Mouse (Mus musculus) ZHBTc4 (cell line): ENCODE data around the gene Tenm4.
A peak's percentile ranks its signal among the peaks of the same experiment; 100 is the strongest.

ENCODE experiments used
- DNase-seq: peaks from one replicate; pipeline ENCODE4 v3.0.0-alpha.2; 2011; ENCODE audit warnings: low read depth, low spot score

Gene Tenm4

DNA sequence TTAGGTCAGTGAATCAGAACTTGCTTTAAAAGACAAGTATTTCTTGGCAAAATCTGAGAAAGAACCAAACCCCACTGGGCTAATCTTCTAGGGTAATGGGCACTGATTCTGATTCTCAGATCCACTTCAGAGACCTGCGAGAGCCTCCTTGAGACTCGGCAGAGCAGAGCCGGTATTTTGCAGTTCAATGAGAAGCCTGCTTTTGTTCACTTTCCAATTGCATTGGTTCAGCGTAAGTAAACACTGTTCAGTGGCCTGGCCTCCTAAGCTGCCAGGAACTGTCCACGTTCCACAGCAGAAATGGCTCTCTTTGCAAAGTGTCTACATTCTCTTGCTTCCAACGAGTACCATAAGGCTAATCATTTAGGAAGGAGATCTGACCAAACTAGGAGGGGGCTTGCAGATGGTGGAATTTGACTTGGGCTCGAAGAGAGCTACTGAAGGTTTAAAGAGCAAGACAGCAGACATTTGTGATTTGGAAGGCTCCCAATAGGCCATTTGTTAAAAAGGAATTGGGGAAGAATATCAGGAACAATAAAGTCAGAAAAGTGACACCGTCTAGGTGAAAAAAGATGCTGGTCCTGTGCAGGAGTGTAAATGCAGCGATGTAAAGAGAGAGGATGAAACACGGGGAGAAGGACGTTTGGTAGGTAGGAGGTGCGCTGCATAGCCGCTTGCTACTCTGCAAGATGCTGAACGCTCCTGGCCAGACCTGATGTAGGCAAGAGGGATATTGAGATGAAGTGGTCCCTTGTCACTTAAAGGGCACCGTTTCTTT is 636.4 kb downstream of the Tenm4 start:
- DNase-seq, result no peak

DNA sequence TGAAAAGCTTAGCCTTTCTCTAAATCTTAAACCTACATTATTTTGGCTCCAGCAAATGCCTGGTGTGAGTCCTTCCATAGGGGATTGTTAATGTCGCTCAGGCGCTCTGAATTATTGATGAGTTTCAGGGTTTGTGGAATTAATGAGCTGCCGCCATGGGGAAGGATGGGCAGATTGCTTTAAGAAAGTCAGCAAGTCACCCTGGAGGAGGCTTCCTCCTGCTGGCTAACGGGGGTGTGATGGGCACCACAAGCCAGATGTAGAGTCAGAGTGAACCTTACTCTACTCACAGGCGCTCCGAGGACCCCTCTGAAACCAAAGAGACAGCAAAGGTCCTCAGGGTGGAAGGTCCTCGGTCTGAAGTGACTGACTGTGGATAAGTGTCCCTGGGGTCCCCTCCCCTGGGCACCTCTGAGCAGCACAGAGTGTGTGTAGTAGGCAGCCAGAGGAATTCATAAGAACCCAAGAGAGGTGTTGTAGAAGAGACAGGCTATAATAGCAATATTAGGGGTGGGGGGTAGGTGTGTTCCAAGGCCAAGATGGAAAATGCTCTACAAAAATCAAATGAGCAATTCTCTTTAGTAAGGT is 637.1 kb downstream of the Tenm4 start:
- DNase-seq, result no peak

DNA sequence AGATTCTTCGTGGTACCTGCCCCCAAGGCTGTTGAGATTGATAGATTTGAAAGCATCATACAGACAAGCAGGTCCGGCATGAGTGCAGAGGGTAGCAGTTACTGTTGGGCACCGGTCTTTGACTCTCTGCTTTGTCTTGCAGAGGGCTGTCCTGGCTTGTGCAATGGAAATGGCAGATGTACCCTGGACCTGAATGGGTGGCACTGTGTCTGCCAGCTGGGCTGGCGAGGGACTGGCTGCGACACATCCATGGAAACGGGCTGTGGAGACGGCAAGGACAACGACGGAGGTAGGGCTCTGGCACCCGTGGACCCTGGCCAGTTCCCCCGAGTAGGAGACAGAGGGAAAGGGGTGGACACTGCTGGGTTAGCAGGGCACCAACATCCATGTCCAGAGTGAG is 640.6 kb downstream of the Tenm4 start:
- no peak for DNase-seq

DNA sequence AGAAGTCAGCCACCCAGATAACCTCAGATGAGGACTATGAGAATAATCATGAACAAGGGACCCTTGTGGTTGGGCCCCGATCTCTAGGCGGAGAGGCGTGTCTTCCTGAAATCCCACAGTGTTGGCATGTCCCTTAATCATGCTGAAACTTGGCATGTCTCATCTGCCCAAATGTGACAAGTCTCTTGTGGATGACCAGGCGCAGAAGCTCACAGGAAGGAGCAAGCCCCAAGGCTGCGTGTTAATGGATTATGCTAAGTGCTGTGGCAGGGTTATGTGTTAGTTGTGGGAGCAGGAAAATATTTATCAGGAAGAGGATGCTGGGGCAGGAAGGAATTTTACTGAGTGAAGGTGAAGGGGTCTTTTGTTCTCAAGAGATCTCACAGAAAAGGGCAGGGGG is 642.0 kb downstream of the Tenm4 start:
- no peak for DNase-seq

DNA sequence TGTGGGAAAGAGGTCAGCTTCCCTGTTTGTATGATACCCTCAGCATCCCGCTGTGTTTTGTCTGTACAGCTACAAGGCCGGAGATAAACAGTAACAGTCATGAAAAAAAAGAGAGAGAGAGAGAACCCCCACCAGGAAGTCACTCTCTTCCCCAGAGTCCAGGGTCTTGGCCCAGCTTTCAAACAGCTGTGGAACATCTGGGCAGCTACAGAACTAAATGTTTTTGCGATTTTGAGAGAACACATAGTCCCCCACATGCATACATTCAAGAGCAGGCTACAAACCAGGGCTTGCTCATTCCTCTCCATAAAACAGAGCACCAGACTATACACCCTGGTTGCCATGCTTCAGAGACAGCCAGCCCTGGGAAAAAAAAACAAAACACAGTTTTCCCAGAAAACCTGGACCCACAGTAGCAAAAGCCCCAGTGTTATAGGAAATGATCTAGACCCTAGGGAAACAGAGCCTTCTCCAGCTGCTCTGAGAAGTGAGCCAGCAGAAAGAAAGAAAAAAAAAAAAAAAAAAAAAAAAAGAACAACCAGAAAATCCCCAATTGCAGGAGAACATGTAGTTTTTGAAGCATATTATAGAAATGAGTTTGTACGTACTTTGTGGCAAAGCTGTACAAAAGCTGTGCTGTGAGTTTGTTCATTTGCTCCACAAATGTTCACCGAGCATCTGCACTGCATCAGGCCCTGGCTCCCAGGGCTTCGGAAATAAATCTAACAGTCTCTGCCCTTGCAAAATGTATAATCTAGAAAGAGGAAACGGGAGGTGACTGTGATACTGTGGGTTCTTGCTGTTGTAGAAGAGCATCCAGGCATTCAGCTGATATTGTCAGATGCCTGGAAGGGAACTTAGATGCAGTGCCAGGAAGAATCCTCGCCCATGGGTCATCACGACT is 642.7 kb downstream of the Tenm4 start:
- no peak for DNase-seq

DNA sequence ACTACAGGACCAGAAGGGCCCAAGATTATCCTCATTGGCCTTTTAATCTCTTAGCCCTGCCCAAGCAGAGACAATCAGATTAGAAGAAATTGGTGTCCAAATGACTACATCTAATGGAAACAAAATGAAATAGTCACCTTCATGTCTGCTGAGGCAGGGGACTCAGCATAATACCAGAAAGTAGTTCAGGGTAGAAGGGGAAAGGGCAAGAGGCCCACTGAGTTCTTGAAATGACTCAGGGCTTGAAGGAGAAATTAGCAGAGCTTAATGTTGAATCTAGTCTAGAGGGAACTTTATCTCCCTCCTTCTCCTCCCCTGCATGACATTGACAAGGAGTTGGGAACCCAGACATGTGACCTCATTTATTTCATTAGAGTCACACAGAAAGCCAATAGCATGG is 643.5 kb downstream of the Tenm4 start:
- DNase-seq, result no peak

DNA sequence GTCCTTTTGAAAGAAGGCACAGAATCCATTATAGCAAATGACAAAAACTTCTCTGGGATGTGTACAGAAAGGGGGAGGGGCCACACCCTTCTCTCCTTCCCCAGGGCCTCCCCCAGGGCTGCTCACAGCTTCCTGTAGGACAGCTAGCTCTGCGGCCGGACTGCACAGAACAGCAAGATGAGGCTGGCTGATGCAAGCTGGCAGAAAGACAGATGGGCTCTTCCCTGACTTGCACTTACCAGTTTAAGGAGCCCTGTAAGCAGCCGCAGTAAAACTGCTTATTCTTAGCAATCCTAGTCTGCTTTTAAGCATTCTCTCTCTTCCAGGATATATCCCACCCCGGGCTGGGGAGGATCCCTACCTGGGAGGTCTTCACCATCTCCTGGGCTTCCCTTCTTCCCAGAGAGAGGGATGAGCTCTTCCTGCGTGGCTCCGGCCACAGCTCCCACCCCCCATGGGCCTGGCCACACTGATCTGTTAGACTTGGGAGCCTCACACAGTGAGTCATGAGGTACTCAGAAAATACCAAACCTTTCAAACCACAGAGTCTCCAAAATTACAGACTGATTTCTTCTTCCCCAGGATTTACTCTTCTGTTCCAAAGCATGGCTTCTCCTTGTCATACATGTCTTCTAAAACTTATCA is 646.1 kb downstream of the Tenm4 start:
- peak; percentile 18 for DNase-seq

DNA sequence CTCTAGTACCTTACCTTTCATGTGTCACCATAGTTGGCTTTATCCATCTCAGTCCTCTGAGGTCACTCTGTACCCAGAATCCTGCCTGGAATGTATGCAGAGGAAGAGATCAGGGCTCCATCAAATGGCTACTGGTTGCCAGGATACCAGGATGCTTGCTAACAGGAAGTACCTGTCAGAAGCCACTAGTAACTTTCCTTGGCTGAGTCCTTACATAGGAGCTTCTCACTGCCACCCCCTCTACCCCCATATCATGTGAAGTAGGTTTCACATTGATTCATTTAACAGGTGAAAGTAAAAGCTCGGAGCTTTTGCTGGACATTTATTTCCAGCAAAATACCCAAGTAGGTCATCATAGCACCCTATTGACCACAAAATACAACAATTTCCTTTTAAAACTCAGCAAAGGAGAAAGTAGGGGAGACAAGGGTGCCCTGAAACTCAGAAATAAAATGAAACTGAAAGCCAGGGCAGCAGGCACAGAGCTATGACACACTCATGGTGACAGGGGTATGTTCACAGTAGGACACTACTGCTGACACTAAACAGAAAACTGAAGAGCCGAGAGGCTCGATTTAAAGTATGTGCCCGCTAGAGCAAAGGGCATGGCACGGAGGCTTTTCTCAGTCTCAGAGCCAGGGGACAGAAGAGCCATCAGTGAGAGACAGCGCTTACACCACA is 647.3 kb downstream of the Tenm4 start:
- no peak for DNase-seq

DNA sequence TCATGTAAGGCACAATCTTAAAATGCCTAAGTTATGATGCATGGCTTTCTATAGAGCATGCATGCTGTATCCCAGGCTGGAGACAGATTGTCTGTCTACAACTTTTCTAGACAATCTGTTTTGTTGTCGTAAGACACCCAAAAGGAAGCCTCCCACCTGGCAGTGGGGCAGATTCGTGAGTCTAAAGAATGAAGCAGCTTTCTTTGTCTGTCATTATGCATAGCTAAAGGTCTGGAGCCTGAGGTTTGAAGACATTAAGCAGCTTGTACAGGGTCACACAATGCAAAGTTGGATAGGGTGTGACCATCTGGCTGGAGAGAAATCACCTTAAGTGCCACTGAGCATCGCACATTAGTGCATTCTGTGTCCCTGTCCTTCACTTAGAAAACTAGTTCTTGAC is 648.5 kb downstream of the Tenm4 start:
- DNase-seq, result peak; percentile 58

DNA sequence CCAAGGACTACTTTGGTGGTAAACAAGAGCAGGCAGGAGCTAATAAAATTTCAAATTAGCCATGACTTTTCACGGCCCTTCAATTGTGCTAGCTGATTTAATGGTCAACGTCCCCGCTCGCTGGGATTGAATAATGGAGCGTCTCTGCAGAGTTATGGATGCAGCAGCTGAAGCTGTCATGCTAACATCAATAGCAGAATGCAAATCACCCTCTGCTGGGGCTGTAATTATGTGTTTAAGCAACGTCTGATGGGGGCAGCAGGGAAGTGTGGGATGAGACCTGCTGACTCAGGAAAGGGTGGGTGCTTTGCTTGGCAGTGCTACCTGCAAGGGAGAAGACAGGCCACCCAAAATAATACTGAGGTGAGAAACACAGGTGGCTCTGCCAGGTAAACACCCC is 649.3 kb downstream of the Tenm4 start:
- DNase-seq, result no peak

DNA sequence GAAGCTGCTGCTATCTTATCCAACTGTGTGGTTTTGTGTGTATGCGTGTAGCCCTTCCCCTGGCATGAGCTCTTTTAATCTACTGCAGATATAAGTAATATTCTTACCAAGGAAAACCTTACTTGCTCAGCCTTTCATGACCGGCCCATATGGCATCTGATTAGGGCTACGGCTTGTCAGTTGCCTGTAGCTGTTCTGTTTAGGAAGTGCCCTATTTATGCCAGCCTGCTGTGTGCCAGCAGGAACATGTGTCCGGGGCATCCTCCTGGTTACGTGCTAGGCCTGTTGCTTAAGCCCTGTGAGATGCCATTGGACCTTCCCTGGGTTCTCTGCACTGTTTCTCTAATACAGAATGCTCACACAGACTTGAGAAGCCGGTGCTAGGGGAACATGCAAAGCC is 655.1 kb downstream of the Tenm4 start:
- DNase-seq, result no peak

DNA sequence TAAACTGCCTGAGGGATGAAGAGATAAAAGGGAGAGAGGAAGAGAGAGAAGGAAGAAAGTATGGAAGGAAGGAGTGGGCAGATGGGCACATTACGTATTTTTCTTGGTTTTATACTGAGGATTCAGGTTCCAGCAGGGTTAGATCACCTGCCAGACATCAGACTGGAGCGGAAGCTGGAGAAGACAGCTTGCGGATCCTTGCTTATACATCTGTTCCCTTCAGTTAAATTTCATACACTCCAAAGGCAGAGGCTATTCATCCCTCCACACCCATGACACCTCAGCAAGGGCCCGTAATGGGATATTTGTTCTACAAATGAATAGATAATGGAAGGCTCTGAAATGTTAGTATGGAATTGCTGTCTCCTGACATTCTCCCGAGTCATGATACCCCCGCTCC is 655.6 kb downstream of the Tenm4 start:
- DNase-seq, result no peak

DNA sequence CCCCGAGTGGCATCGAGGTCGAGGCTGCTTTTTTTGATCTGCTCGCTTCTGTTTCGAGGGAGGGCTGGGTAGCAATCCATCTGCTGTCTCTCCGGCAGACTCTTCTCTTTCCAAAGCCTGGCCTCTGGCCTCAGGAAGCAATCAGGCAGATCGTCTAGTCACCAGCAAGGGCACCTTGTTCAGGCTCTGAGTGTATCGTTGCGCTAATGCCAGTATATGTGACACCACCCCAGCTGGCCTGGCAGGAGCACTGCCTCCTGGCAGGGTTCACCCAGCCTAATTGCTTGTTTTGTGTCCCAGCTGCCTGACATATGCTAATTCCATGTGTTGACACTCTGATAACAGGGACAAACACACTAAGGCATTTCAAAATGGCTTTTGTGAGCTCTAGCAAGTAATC is 661.5 kb downstream of the Tenm4 start:
- no peak for DNase-seq

DNA sequence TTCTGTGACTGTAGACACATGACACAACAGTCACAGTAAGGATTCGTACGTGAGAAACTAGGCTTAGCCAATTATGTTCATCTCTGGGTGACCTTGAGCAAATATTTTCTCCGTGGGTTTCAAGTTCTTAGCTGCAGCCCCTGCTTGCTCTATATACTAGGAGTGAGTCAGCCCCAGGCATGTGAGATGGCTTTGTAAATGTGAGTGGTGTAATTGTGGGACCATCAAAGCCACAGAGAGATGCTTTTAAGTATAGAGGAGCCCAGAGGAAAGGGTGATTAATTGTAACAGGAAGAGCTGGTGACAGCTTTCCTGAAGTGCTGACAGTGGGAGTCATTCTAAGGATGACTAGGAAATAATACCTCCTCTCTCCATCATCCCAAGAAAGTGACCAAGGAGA is 662.0 kb downstream of the Tenm4 start:
- DNase-seq, result no peak

DNA sequence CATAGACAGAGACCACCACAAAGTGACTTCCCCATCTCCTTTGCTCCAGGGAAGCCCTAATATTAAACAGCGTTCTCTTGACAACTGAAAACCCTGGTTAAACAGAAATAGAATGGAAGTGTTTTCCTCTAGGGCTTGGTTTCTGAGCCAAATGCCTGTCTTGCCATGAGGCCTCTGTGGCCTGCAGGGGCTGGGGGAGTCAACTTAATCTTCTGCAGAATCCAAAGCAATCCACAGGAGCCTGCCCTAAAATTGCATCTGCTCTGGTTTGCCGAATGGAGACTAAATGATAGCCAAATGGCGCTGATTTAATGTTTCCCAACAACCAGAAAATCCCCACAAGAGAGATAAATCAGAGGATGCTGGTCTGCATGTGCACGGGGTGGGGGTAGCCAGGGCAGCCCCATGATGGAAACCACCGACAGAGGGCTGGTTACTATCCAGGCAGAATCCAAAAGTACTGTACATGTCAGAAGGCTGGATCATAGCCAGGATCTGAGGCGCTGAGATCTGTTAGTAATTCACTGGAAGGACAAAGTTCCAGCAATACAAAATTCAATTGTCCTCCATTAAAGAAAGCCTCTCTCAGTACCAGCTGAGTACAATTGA is 663.7 kb downstream of the Tenm4 start:
- no peak for DNase-seq

DNA sequence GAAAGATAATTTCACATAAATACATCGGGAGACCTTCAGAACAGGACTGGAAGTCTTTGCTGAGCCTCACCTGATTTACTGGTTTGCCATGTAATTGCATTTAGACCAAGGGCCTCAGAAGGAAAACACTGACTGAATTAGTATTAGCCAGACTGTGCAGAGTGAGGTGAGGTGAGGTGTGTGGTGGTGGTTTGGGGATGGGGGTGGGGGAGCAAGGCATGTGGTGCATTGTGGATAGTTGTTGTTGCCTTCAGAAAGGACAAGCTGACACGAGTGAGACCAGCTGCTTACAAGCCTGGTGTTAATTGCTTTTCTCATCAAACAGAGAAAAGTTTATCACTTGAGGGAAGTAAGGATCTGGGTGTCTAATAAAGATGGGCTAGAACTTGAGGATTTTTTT is 664.3 kb downstream of the Tenm4 start:
- no peak for DNase-seq

DNA sequence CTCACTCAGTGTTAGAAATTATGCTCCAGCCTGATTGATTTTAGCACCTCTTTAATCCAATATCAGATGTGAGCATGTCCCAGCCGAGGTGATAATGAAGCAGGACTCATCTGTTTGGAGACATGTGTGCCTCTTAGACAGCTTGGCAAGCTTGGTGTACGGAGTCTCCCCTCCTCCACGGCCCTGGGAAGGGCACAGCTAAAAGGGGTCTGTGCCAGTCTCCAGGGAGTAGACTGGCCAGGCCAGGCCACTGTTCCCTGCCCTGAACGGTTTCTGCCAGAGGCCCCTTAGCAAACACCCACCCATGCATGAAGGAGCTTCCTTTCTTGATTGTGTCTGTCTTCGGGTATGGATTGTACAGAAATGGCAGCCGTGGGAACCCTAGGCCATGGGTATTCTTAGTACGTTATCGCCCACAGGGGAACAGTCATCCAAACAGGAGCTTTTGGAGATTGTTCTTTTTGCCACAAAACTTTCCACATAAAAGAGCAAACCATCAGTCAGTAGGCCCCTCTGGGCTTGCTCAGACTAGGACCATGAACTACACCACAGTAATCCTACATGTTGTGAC is 667.3 kb downstream of the Tenm4 start:
- no peak for DNase-seq

DNA sequence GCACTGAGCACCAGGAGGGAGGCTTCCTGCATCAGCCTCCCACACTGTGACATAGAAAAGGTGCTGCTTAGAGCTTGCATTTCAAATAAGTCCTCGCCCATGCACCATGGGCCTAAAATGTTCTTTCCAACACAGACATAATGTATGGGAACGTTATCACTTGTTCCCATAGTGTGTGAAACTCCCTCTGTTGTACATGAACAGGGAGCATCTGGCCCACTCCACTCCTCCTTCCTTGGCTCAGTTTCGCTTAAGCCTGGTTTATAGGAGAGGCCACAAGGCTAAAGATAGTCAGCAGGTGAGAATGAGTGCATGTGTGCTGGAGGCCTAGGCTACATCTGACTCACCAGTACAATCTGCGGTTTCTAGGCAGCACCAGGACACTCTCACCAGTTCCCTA is 667.9 kb downstream of the Tenm4 start:
- no peak for DNase-seq

DNA sequence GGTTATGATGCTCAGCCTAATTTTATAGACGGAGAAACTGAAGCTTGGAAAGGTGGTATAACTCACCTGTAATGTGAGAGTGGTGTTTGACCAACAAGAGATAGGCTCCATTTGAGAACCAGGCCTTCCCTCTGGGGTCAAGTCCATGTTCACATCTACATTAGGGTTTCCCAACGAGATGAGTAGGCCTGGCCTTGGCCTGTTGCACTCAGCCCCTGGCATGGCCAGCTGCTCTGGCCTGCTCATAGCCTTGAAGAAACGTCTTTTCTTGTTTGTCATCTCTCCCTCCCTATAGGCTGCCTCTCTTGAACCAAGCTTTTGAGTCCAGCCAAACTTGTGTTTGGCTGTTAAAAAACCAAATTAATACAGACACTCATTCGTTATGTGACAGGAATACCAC is 668.5 kb downstream of the Tenm4 start:
- no peak for DNase-seq

DNA sequence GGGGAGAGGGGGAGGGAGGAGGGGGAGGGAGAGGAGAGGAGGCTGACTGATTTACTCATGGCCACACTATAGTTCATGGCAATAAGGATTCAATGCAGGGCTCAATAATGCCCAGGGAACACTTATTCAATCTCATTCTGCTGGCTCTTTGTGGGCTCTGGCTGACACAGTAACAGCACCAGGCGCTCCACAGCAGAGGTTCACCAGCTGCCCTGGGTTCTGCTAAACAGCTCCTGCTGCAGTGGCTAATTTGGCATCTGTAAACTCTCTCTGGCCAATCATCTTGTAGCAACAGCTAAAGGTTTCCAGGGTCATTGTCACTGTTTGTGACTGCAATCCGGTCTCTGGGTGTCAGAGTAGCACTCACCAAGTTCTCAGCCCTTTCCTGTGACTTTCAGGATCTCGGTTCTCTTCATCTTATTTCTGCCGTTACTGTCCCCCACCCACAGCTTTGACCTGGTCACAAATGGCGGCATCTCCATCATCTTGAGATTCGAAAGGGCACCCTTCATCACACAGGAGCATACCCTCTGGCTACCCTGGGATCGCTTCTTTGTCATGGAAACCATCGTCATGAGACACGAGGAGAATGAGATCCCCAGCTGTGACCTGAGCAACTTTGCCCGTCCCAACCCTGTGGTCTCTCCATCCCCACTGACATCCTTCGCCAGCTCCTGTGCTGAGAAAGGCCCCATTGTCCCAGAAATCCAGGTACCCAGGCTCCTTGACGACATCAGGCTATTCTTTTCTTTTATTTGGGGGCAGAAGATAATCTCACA is 671.6 kb downstream of the Tenm4 start:
- peak; percentile 51 for DNase-seq
